In the genomic region with DNA sequence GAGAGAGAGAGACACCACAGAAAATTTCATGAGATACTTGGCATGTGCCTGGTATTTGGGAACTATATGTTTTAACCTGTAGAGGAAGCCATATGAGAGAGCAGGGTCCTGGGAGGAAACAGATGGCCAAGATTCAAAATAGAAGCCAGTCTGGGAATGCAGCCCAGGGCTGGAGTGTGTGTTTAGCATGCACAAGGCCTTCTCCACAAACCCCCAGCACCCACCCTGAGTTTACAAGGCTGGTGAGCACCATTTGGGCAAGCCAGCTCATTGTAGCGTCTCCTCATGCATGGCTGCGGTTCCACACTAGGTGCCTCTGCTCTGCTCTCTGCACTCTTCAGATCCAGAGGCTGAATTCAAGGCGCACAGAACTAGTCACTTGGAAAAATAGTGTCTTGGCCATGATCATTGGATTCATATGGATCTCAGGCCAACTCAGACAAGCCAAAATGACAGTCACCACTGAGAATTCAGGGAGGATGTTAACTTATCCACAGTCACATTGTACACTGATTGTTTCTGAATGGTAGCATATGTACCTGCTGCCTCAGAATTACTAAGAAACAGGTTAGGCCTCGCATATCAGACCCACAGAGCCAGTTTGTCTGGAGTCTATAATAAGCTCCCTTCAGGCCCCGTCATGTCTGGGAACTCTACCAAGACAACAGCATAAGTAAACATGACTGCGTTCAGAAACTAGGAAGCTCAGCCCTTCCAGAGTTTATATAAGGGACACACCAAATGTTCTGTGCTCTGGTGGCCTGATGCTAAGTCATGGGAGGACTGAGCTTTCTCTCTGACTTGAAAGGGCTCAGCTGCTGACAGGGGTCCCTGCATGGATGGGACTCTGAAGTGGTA, we compare ENCODE assay signal across 9 mouse cellular contexts.
DNase-seq lines count a peak whose midpoint lies in the region; ATAC-seq lines count a peak whose summit lies in the region.
"Had no signal": no experiment of that assay in that cellular context is flagged by ENCODE, and none has a peak within 500 bp of the region (broad histone marks: within the 10 kb centered on the region; RNA-seq: fewer than 3 reads in every experiment).

No protein-coding gene starts in this region.

- H3K4me2 ChIP-seq in heart, embryonic 14.5 days (ENCODE audit: low read length) = no peak overlapping the region
- H3K4me2 ChIP-seq: liver, embryonic 13.5 days had no signal

- DNase-seq in gastrocnemius, adult 18-20 months (ENCODE audit: low spot score) = peak; percentile 46
- DNase-seq in gastrocnemius, postnatal 4 days (ENCODE audit: low spot score in 2 of 2) = no peak
- DNase-seq in cerebellum, adult 11 months = peak; percentile 67
- peak; percentile 40 to 49 for DNase-seq in layer of hippocampus, postnatal 36 days
- peak; percentile 64 for DNase-seq in right cerebral cortex, postnatal 14 days
- no peak for DNase-seq in ovary, postnatal 14 days (ENCODE audit: low spot score)
- DNase-seq: liver, embryonic 13.5 days had no signal

- ATAC-seq in heart, embryonic 14.5 days (ENCODE audit: insufficient number of reproducible peaks, insufficient read depth, low FRiP score, low read depth) = 0 out of 2 replicates have a peak, but pooled peaks have one; percentile 35
- no peak for ATAC-seq in megakaryocyte progenitor cell, adult 5-6 weeks (replicated peaks; ENCODE audit: poor library complexity)

- peak overlapping the region; percentile 24 to 35; a peak in 3 of 4 replicates for H3K27ac ChIP-seq in heart, embryonic 14.5 days (replicated peaks in 1 of 2; ENCODE audit: control insufficient read depth in 1 of 2, insufficient read depth in 1 of 2, low read depth in 2 of 2, low read length in 2 of 2)
- H3K27ac ChIP-seq: liver, embryonic 13.5 days had no signal

- 55% methylated on average over 6 of the region's 6 CpGs for WGBS in heart, embryonic 14.5 days

- H3K4me1 ChIP-seq in heart, embryonic 14.5 days (ENCODE audit: control insufficient read depth in 2 of 2, insufficient read depth in 2 of 2, low read length in 2 of 2) = peaks cover 3 to 23% of the 10 kb centered on the region in 2 experiments
- H3K4me1 ChIP-seq: liver, embryonic 13.5 days had no signal

- no peaks in the 10 kb centered on the region for H3K27me3 ChIP-seq in heart, embryonic 14.5 days (ENCODE audit: control insufficient read depth, insufficient read depth, low read length)
- H3K27me3 ChIP-seq: liver, embryonic 13.5 days had no signal

- no peak overlapping the region for H3K4me3 ChIP-seq in heart, embryonic 14.5 days (ENCODE audit: control insufficient read depth in 1 of 2, insufficient read depth in 1 of 2, low read depth in 1 of 2, low read length in 2 of 2)
- H3K4me3 ChIP-seq: liver, embryonic 13.5 days had no signal

- H3K9ac ChIP-seq in heart, embryonic 14.5 days (ENCODE audit: low read length) = no peak overlapping the region
- H3K9ac ChIP-seq: liver, embryonic 13.5 days had no signal

- H3K9me3 ChIP-seq in heart, embryonic 14.5 days (ENCODE audit: control insufficient read depth, low read length) = 0 out of 2 replicates have a peak, but pooled peaks cover under 1% of the 10 kb centered on the region
- H3K9me3 ChIP-seq: liver, embryonic 13.5 days had no signal

- H3K36me3 ChIP-seq in heart, embryonic 14.5 days (ENCODE audit: control insufficient read depth, insufficient read depth, low read length) = no peaks in the 10 kb centered on the region
- H3K36me3 ChIP-seq: liver, embryonic 13.5 days had no signal

Comparison
In these comparisons a context has a peak if more than half of its experiments do, and no peak if none do; other contexts are left out.
1. DNase-seq: peak in gastrocnemius, adult 18-20 months (single experiment), cerebellum, adult 11 months (single experiment), layer of hippocampus, postnatal 36 days (2 of 2) and right cerebral cortex, postnatal 14 days (single experiment); none in gastrocnemius, postnatal 4 days (0 of 2) and ovary, postnatal 14 days (single experiment).